Mouse (Mus musculus) E14TG2a.4 (cell line): Measurements from ENCODE around the gene Hemgn.

Experiments used
- CTCF ChIP-seq: conservative IDR thresholded peaks from 2 replicates; pipeline ENCODE4 v1.5.1; 2014; ENCODE audit warnings: low read length
- NANOG ChIP-seq: IDR thresholded peaks from 2 replicates; pipeline ENCODE4 v1.6.1; 2014; ENCODE audit warnings: borderline replicate concordance, low read length, mixed read lengths

DNA sequence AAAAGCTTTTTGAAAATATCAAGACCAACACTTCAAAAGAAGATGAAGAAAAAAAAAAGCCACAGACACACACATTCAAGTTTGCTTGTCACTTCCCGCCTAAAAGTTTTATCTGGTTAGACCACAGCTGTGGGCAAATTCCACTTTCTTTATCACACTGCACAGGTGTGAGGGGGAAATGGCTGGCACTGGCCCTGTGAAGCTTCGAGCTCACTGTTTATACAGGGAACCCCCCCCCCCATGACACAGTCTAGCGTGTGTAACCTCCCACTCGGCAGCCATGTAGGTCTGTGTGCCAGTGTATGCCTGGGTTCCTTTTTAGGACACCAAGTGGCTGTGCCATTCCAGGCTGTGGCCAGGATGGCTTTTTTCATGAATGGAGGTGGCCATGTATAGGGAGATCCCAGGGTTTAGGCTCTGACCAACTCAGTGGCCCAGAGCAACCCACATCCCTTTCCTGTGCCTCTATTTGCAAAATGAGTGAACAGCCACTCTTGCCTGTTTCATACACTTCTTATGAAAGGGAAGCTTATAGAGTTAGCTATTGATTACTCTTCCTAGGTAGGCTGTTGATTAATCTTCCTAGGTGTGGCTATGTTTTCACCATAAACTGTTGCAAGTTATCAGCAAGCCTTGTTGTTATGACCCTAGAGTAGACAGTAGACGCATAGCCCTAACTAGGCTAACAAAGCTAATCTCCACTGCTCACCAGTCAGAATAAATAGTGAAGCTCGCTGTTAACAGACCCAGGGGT lies 9.1 kb downstream of the Hemgn start:
- TF ChIP-seq CTCF, result no peak
- TF ChIP-seq NANOG, result no peak
